ENCODE assay signal across 7 mouse cellular contexts in genomic region chr13:21402287-21402846, GRCm38 (mm10). TPM values are rescaled to one million over a fixed set of nuclear protein-coding genes. Genes with fewer than 3 reads are reported as not detected.
DNase-seq lines count a peak whose midpoint lies in the region; ATAC-seq and TF ChIP-seq lines count a peak whose summit lies in the region.

Gene Zkscan3, minus strand, starts transcription at chr13:21402755.

- DNase-seq in adrenal gland, postnatal 25 days, result peak; percentile 85
- DNase-seq in heart, adult 18-20 months, result peak; percentile 88 to 90
- DNase-seq in kidney, adult 2 months, result peak; percentile 90
- peak; percentile 82 to 91 for DNase-seq in spleen, postnatal 10 days (ENCODE audit: low spot score in 2 of 2)

- peak within 1 kb of the TSS; percentile 84 for H3K4me3 ChIP-seq in embryonic facial prominence, embryonic 12.5 days
- H3K4me3 ChIP-seq in kidney, adult 2 months (ENCODE audit: insufficient read depth, low read depth, low read length), result peak within 1 kb of the TSS; percentile 94
- peak within 1 kb of the TSS; percentile 80 for H3K4me3 ChIP-seq in limb, embryonic 13.5 days
- H3K4me3 ChIP-seq in midbrain, embryonic 16.5 days (ENCODE audit: low read depth, low read length), result peak within 1 kb of the TSS; percentile 88

- ATAC-seq in embryonic facial prominence, embryonic 12.5 days (ENCODE audit: insufficient number of reproducible peaks, insufficient read depth, low FRiP score, low TSS enrichment), result peak; percentile 94
- peak; percentile 94 for ATAC-seq in limb, embryonic 13.5 days (ENCODE audit: low FRiP score, low read depth)
- peak; percentile 97 for ATAC-seq in midbrain, embryonic 16.5 days

- H3K27ac ChIP-seq in embryonic facial prominence, embryonic 12.5 days, result peak within 1 kb of the TSS; percentile 69
- peak within 1 kb of the TSS; percentile 80 for H3K27ac ChIP-seq in kidney, adult 2 months (ENCODE audit: insufficient read depth, low read depth, low read length)
- H3K27ac ChIP-seq in limb, embryonic 13.5 days, result peak within 1 kb of the TSS; percentile 58; the same call in 1 of the 2 replicates
- H3K27ac ChIP-seq in midbrain, embryonic 16.5 days (ENCODE audit: low read length), result peak within 1 kb of the TSS; percentile 81

- H3K27me3 ChIP-seq in embryonic facial prominence, embryonic 12.5 days, result no peaks in the 10 kb centered on the region
- no peaks in the 10 kb centered on the region for H3K27me3 ChIP-seq in kidney, adult 2 months (replicated peaks; ENCODE audit: control insufficient read depth, insufficient read depth, low read length)
- H3K27me3 ChIP-seq in limb, embryonic 13.5 days, result no peaks in the 10 kb centered on the region
- H3K27me3 ChIP-seq in midbrain, embryonic 16.5 days (ENCODE audit: control insufficient read depth, insufficient read depth, low read depth, low read length), result no peaks in the 10 kb centered on the region; the same call in 1 of the 2 replicates

- peak within 1 kb of the TSS; percentile 60 for H3K4me2 ChIP-seq in embryonic facial prominence, embryonic 12.5 days (replicated peaks)
- H3K4me2 ChIP-seq in limb, embryonic 13.5 days (replicated peaks), result peak within 1 kb of the TSS; percentile 72
- H3K4me2 ChIP-seq in midbrain, embryonic 16.5 days (ENCODE audit: low read length), result peak within 1 kb of the TSS; percentile 71

- no peak for TF ChIP-seq POLR2A in kidney, adult 2 months (IDR thresholded peaks at IDR 0.05; ENCODE audit: low read depth, low read length)

- H3K36me3 ChIP-seq in embryonic facial prominence, embryonic 12.5 days, result peaks cover 9% of the 10 kb centered on the region; the same call in 1 of the 2 replicates
- peaks cover 2% of the 10 kb centered on the region for H3K36me3 ChIP-seq in kidney, adult 2 months (ENCODE audit: control insufficient read depth, insufficient read depth, low read length)
- peaks cover 21% of the 10 kb centered on the region for H3K36me3 ChIP-seq in limb, embryonic 13.5 days
- peaks cover 8% of the 10 kb centered on the region for H3K36me3 ChIP-seq in midbrain, embryonic 16.5 days (ENCODE audit: control insufficient read depth, insufficient read depth, low read length)

- under 1% methylated on average over 35 of the region's 35 CpGs for WGBS in embryonic facial prominence, embryonic 12.5 days
- under 1% methylated on average over 35 of the region's 35 CpGs for whole genome bisulfite sequencing in kidney, adult 2 months
- 0% methylated on average over 35 of the region's 35 CpGs for WGBS in limb, embryonic 13.5 days
- under 1% methylated on average over 35 of the region's 35 CpGs for WGBS in midbrain, embryonic 16.5 days

- no peak for TF ChIP-seq CTCF in kidney, adult 2 months (conservative IDR thresholded peaks at IDR 0.05; ENCODE audit: insufficient read depth, insufficient read length, low read depth, low read length)

- peak within 1 kb of the TSS; percentile 83 for H3K9ac ChIP-seq in embryonic facial prominence, embryonic 12.5 days
- peak within 1 kb of the TSS; percentile 92 for H3K9ac ChIP-seq in limb, embryonic 13.5 days
- H3K9ac ChIP-seq in midbrain, embryonic 16.5 days (ENCODE audit: low read depth, low read length), result peak within 1 kb of the TSS; percentile 86

- H3K9me3 ChIP-seq in embryonic facial prominence, embryonic 12.5 days, result no peaks in the 10 kb centered on the region
- H3K9me3 ChIP-seq in limb, embryonic 13.5 days, result no peaks in the 10 kb centered on the region
- H3K9me3 ChIP-seq in midbrain, embryonic 16.5 days (replicated peaks; ENCODE audit: control insufficient read depth, low read length, poor library complexity, severe bottlenecking), result no peaks in the 10 kb centered on the region

- H3K4me1 ChIP-seq in embryonic facial prominence, embryonic 12.5 days, result peaks cover 8% of the 10 kb centered on the region
- H3K4me1 ChIP-seq in kidney, adult 2 months (ENCODE audit: control insufficient read depth, insufficient read depth, low read length), result peaks cover 6% of the 10 kb centered on the region; the same call in 1 of the 2 replicates
- peaks cover 12% of the 10 kb centered on the region for H3K4me1 ChIP-seq in limb, embryonic 13.5 days
- H3K4me1 ChIP-seq in midbrain, embryonic 16.5 days (ENCODE audit: control insufficient read depth, insufficient read depth, low read length), result peaks cover 25% of the 10 kb centered on the region

RNA-seq across cellular contexts. Expression of gene Zkscan3, which starts in this region (rescaled TPM):
- total RNA-seq in adrenal gland, postnatal 25 days (2021), result 79.0 and 81.0 TPM in 2 replicates
- polyA plus RNA-seq in embryonic facial prominence, embryonic 12.5 days (2016; fragmentation: Nextera tagmentation; extraction: Ambion mirVana), result 101 and 103 TPM in 2 replicates
- 10 to 100 TPM; 28.5 to 31.4 TPM for total RNA-seq in heart, adult 18-20 months (2021)
- 18.4 and 20.6 TPM in 2 replicates for polyA plus RNA-seq in kidney, adult 2 months (2012; rRNA removed)
- polyA plus RNA-seq in limb, embryonic 13.5 days (2015; fragmentation: Nextera tagmentation; extraction: Ambion mirVana), result 101 and 105 TPM in 2 replicates
- polyA plus RNA-seq in midbrain, embryonic 16.5 days (2015; fragmentation: Nextera tagmentation; extraction: Ambion mirVana), result 64.5 and 73.5 TPM in 2 replicates

Comparison
In these comparisons a context has a peak if more than half of its experiments do, and no peak if none do; other contexts are left out.
1. Peak in every context shown above with its lines: DNase-seq, ATAC-seq, H3K4me3 ChIP-seq and H3K27ac ChIP-seq.